Mouse (Mus musculus) limb, embryonic 14.5 days (tissue): ENCODE data around the gene Zfp451. TPM values are rescaled to one million over a fixed set of nuclear protein-coding genes. Genes with fewer than 3 reads are reported as not detected.
A peak's percentile ranks its signal among the peaks of the same experiment; 100 is the strongest.

Source experiments
- ATAC-seq: fragments of 200-750 bp; cut with Nextera tagmentation; 2 replicates; pipeline ENCODE4 v1.8.0; 2017; ENCODE audit warnings: low read depth, moderate number of reproducible peaks, moderate TSS enrichment; ENCODE audit not compliant: low FRiP score
- DNase-seq: peaks from one replicate; pipeline ENCODE4 v3.0.0-alpha.2; 2015; ENCODE audit warnings: low spot score
- H3K27ac ChIP-seq: fragments of 300-500 bp; sonication (generic); replicated peaks from 2 replicates; pipeline ENCODE4 v1.5.1; 2014; ENCODE audit warnings: low read depth, mild to moderate bottlenecking, low read length, moderate library complexity, mixed read lengths
- H3K27me3 ChIP-seq: fragments of 300-500 bp; sonication (generic); 2 replicates; pipeline ENCODE4 v1.6.1; 2014; ENCODE audit warnings: low read length, mixed read lengths; ENCODE audit not compliant: control insufficient read depth, insufficient read depth
- H3K36me3 ChIP-seq: fragments of 300-500 bp; sonication (generic); 2 replicates; pipeline ENCODE4 v1.6.1; 2014; ENCODE audit warnings: mild to moderate bottlenecking, low read length, moderate library complexity, mixed read lengths; ENCODE audit not compliant: control insufficient read depth, insufficient read depth
- H3K4me1 ChIP-seq: fragments of 300-500 bp; sonication (generic); 2 replicates; pipeline ENCODE4 v1.6.1; 2014; ENCODE audit warnings: antibody characterized with exemption, low read length, mixed read lengths; ENCODE audit not compliant: control insufficient read depth, insufficient read depth
- H3K4me2 ChIP-seq: fragments of 300-500 bp; sonication (generic); replicated peaks from 2 replicates; pipeline ENCODE4 v1.6.1; 2014; ENCODE audit warnings: low read depth, mild to moderate bottlenecking, low read length, moderate library complexity; ENCODE audit not compliant: severe bottlenecking
- H3K4me3 ChIP-seq: fragments of 300-500 bp; sonication (generic); replicated peaks from 2 replicates; pipeline ENCODE4 v1.5.1; 2014; ENCODE audit warnings: low read length
- H3K9ac ChIP-seq: fragments of 300-500 bp; sonication (generic); 2 replicates; pipeline ENCODE4 v1.6.1; 2014; ENCODE audit warnings: mild to moderate bottlenecking, low read depth, low read length, moderate library complexity; ENCODE audit not compliant: severe bottlenecking
- H3K9me3 ChIP-seq: fragments of 300-500 bp; sonication (generic); 2 replicates; pipeline ENCODE4 v1.6.1; 2016; ENCODE audit warnings: low read length; ENCODE audit not compliant: control insufficient read depth
- POLR2A ChIP-seq: fragments of 200-500 bp; IDR thresholded peaks from 2 replicates; pipeline ENCODE4 v1.8.0; 2012; ENCODE audit warnings: inconsistent platforms, mild to moderate bottlenecking, moderate library complexity, borderline replicate concordance; ENCODE audit not compliant: insufficient read depth, insufficient read length; ENCODE audit errors: extremely low read depth
- WGBS: fragments of 180-500 bp; shearing (Covaris S2); extraction: QIAGEN DNeasy Blood & Tissue Kit; methylation state at CpG from one replicate; pipeline ENCODE4 v1.1.7; 2014; 5-methylcytosine and 5-hydroxymethylcytosine counted together
- polyA plus RNA-seq, 2 experiments: library from polyadenylated mRNA; depleted of rRNA in 1 of 2; stranded (reverse) in 1 of 2; unstranded in 1 of 2; fragments of >200 nt; fragmentation: Nextera tagmentation in 1 of 2; extraction: Ambion mirVana in 1 of 2; gene quantifications; 2 replicates each; pipeline versions ENCODE4 v1.2.1 to v1.2.3; 2012 to 2014

The Zfp451 gene
- polyA plus RNA-seq, 2 experiments: 32.3 to 33.4 TPM

- no peaks in the 10 kb centered on the region for H3K9me3 ChIP-seq
- WGBS: 93% methylated on average over 9 of the region's 9 CpGs
- no peak for DNase-seq
- H3K36me3 ChIP-seq: peaks cover 79% of the 10 kb centered on the region
- no peak for ATAC-seq
- no peaks in the 10 kb centered on the region for H3K27me3 ChIP-seq
- H3K27ac ChIP-seq: no peak overlapping the region
- no peak overlapping the region for H3K4me3 ChIP-seq
- TF ChIP-seq POLR2A: no peak
- no peaks in the 10 kb centered on the region for H3K4me1 ChIP-seq
- no peak overlapping the region for H3K9ac ChIP-seq
- H3K4me2 ChIP-seq: no peak overlapping the region
These were observed 81.4 kb downstream of the Zfp451 start for GRCm38 (mm10) chr1:33733044-33733443.

DNA sequence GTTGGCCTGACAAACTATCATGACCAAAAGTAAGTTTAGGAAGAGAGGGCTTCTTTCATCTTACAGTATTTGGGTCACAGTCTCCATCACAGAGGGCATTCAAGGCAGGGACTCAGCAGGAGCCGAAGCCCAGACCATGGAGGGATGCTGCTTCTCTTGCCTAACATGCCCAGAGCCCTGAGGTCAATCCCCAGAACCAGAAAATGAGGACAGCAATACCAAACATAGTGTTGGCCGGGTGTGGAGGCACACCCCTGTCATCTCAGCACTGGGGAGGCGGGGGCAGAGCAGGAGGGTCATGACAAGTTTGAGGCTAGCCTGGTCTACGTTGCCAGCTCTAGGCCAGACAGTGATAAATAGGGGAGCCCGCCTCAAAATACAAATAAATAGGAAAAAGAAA lies 89.3 kb downstream of the Zfp451 start:
- DNase-seq (no peak), ATAC-seq (no peak)
- no peak for TF ChIP-seq POLR2A
- Histone ChIP-seq H3K9ac (no peak overlapping the region), H3K9me3 (no peaks in the 10 kb centered on the region), H3K4me1 (peaks cover 4% of the 10 kb centered on the region; the same call in 1 of the 2 replicates), H3K27ac (no peak overlapping the region), H3K4me3 (no peak overlapping the region), H3K36me3 (peaks cover 61% of the 10 kb centered on the region), H3K27me3 (no peaks in the 10 kb centered on the region), H3K4me2 (no peak overlapping the region)
- WGBS: 94% methylated on average over 5 of the region's 5 CpGs

- H3K9ac ChIP-seq: no peak overlapping the region
- peaks cover 55% of the 10 kb centered on the region for H3K36me3 ChIP-seq
- no peak for ATAC-seq
- no peak overlapping the region for H3K4me3 ChIP-seq
- no peak overlapping the region for H3K27ac ChIP-seq
- H3K4me2 ChIP-seq: no peak overlapping the region
- H3K9me3 ChIP-seq: no peaks in the 10 kb centered on the region
- WGBS: 82% methylated on average over 6 of the region's 6 CpGs
- H3K4me1 ChIP-seq: peaks cover 4% of the 10 kb centered on the region; the same call in 1 of the 2 replicates
- no peak for TF ChIP-seq POLR2A
- no peak for DNase-seq
- H3K27me3 ChIP-seq: no peaks in the 10 kb centered on the region
These were observed 89.9 kb downstream of the Zfp451 start for GRCm38 (mm10) chr1:33724516-33724915.

DNA sequence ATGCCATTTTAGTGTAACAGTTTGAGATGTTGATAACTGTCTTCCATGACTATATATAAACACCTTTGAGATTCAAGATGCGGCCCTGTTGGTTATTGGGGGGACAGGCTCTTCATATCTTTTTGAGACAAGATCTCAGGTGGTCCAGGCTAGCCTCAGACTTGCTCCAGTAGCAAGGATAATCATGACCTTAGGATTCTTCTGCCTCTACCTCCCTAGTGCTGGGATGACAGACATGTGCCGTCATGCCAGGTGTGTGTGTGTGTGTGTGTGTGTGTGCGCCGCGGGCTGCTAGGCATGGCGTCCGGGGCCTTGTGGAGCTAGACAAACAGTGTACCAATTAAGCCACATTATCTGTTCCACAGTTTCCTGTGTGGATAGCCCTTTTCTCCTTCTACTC lies 93.4 kb downstream of the Zfp451 start:
- DNase-seq (no peak), ATAC-seq (no peak)
- H3K4me1 ChIP-seq: peaks cover 7% of the 10 kb centered on the region; the same call in 1 of the 2 replicates
- H3K9me3 ChIP-seq: no peaks in the 10 kb centered on the region
- H3K36me3 ChIP-seq: peaks cover 29% of the 10 kb centered on the region
- H3K27me3 ChIP-seq: no peaks in the 10 kb centered on the region
- peak overlapping the region; percentile 86; the same call in 1 of the 2 replicates for H3K4me3 ChIP-seq
- TF ChIP-seq POLR2A: no peak
- H3K4me2 ChIP-seq: peak overlapping the region; percentile 57
- no peak overlapping the region for H3K27ac ChIP-seq
- H3K9ac ChIP-seq: 0 out of 2 replicates have a peak overlapping the region, but pooled peaks have one; percentile 29
- WGBS: 77% methylated on average over 7 of the region's 7 CpGs

- no peaks in the 10 kb centered on the region for H3K27me3 ChIP-seq
- peak overlapping the region; percentile 94 for H3K9ac ChIP-seq
- DNase-seq: no peak
- peak overlapping the region; percentile 57 for H3K4me2 ChIP-seq
- H3K27ac ChIP-seq: peak overlapping the region; percentile 92
- ATAC-seq: peak; percentile 49
- TF ChIP-seq POLR2A: no peak
- WGBS: under 1% methylated on average over 39 of the region's 41 CpGs
- H3K4me3 ChIP-seq: peak overlapping the region; percentile 86
- H3K4me1 ChIP-seq: peaks cover 7% of the 10 kb centered on the region; the same call in 1 of the 2 replicates
- H3K9me3 ChIP-seq: no peaks in the 10 kb centered on the region
- peaks cover 21% of the 10 kb centered on the region for H3K36me3 ChIP-seq
These were observed 94.2 kb downstream of the Zfp451 start for GRCm38 (mm10) chr1:33720231-33720630.
